Mouse (Mus musculus): ENCODE data around the gene Opa1. TPM values are rescaled to one million over a fixed set of nuclear protein-coding genes. Genes with fewer than 3 reads are reported as not detected.

Gene Opa1
- 118 TPM for polyA plus RNA-seq (2014; fragmentation: Illumina TruSeq; extraction: RNeasy Lipid Tissue Mini Kit (QIAGEN cat#74804); ENCODE audit: low read depth, low replicate concordance)

GRCm38 (mm10) chr16:29579167-29579786 lies at the start of gene Opa1:
Opa1 (plus strand) TSS chr16:29579334.

GRCm38 (mm10) chr16:29544829-29545228 lies 34.3 kb upstream of the Opa1 start, which contains the start of gene Atp13a4:
Atp13a4 (minus strand) TSS chr16:29544864.

Other genes starting within 250 kb of the Opa1 start
- gene Atp13a5, start 200.6 kb upstream of the Opa1 start, polyA plus RNA-seq (2014; fragmentation: Illumina TruSeq; extraction: RNeasy Lipid Tissue Mini Kit (QIAGEN cat#74804); ENCODE audit: low read depth, low replicate concordance), result not detected
- gene Atp13a4, start 34.5 kb upstream of the Opa1 start, polyA plus RNA-seq (2014; fragmentation: Illumina TruSeq; extraction: RNeasy Lipid Tissue Mini Kit (QIAGEN cat#74804); ENCODE audit: low read depth, low replicate concordance), result 4.5 TPM